Mouse (Mus musculus) frontal cortex, adult 2 months (tissue): Measurements from ENCODE around the gene Brca2. TPM values are rescaled to one million over a fixed set of nuclear protein-coding genes. Genes with fewer than 3 reads are reported as not detected.
A peak's percentile ranks its signal among the peaks of the same experiment; 100 is the strongest.

Source experiments
- DNase-seq, 2 experiments: peaks; one replicate each; pipeline ENCODE4 v3.0.0; 2022; ENCODE audit warnings: low spot score in 1 of 2; ENCODE audit errors: extremely low spot score in 1 of 2
- polyA plus RNA-seq: library from polyadenylated mRNA; depleted of rRNA; stranded (reverse); fragments of >200 nt; gene quantifications from 2 replicates; pipeline ENCODE4 v1.2.3, GENCODE M21; 2012

Brca2 gene
- polyA plus RNA-seq, 1 experiment, result 6.6 TPM

DNA sequence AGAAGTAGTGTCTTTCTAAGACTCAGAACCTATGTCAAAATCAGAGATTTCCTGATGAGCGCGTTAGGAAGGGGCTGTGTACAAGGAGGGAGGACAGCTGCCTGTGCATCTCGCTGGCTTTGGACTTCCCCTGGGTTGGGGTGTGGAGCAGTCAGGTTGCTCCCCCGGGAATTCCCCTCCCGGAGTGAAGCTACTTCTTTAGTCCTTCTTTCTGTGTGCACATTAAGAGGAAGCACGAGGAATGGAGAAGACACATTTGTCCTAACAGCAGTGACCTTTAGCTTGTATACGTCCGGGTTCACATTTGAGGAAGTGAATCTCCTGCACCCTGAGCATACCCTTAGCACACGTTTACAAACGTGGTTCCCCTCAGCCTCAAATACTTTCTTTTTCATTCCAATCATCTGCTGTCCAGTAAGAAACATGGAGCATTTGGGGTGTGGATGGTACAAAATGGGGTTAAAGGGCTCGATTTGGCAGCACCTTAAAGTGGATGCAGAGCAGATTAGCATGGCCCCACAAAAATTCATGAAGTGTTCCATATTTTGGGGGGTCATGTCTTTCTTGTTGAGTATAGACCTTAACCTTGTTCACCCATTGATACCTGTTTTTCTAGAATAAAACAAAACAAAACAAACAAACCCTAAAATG is 73.1 kb downstream of the Brca2 start:
- no peak for DNase-seq

DNA sequence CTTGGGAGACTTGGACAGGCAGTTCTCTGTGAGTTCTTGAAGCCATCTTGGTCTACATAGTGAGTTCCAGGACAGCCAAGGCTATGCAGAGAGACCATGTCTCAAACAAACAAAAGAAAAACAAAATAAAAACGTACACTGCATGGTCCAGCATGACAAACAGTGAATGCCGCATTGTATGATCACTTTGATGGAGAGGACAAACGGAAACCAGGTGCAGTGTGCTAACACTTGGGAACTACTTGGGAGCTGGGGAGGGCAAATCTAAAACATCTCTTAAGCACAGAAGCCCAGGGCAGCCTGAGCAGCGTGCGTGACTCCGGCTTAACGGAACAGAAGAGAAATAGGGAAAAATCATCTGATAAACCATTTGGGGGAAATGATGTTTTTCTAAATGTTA is 74.7 kb downstream of the Brca2 start, which contains the start of gene N4bp2l1:
Gene N4bp2l1, minus strand, starts transcription at position 101 of the 400 bp plus-strand sequence.
- DNase-seq, result no peak

DNA sequence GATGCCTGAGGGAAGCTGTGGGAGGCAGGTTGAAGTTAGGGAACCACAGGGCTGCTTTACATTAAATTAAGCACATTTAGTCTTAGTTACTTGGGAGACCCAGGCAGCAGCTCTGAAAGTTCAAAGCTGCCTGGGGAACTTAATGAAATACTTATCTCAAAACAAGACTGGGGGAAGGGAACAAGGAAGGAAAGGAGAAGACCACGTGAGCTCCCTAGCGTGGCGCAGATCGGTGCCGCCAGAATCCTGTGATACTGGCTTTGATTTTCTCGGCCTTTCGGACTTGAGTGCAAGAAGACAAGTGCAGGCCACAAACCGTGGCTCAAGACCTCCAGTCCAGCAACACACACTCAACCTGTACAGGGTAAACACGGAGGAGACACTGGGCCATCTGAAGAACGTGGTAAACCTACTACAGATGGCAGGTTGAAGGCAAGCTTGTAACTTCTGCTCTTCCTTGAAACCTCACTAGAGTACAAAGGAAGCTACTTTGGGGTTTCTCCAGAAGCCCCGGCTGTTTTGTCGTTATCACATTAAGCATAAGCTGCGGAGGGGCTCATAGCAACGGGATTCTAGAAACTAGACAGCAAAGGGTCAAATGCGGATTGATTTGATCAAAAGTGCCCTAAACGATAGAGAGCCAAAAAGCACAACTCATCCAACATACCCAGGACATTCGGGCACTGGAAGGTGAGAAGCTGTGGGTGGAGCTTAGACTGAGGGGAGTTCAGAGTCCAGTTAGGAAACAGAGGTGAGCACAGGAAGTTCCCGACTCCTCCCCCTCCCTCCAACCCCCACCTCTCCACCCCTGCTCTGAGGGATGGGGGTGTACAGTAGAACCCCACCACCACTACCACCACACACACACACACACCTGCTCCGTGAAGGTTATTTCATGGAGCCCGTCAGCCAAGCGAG is 76.0 kb downstream of the Brca2 start:
- DNase-seq, result no peak

DNA sequence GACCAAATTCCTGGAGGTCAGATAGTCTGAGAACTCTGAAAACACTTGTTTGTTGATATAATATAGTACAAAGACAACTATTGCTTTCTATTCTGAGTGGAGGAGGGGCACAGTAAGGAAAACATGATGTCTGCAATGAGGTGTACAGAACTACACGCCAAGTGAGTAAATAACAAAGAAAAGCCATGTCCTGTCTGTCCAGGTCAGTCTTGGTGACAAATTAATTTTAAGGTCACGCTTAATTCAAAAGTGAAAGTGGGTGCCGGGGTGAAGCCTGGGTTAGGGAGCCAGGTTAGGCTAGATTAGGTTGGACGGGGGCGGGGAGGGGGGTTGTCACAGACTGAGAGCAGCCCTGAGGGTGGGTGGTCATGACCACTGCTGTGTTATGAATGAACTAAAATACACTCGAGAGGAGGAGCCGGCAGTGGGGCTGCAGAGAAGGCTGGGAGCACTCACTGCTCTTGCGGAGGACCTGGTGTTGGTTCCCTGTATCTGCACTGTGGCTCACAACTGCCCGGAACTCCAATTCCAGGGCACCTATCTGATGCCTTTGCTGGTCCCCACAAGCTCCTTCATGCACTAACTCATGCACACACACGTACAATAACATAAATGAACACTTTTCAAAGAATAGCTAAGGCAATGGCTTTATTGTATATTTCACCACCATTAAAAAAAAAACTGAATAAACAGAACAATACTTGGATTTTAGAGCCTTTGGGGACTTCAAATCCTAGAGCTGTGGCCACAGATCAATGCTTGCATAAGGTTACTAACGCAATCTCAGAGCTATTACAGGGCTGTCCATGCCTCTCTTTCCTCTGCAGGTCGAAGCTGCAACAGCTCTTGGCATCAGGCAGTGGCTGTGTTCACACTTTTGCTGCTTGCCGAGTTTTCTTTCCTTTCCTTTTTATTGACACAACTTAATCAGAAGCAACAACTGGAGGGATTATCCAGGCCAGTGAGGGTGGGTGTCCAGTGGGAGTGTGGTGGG is 77.2 kb downstream of the Brca2 start:
- no peak for DNase-seq

DNA sequence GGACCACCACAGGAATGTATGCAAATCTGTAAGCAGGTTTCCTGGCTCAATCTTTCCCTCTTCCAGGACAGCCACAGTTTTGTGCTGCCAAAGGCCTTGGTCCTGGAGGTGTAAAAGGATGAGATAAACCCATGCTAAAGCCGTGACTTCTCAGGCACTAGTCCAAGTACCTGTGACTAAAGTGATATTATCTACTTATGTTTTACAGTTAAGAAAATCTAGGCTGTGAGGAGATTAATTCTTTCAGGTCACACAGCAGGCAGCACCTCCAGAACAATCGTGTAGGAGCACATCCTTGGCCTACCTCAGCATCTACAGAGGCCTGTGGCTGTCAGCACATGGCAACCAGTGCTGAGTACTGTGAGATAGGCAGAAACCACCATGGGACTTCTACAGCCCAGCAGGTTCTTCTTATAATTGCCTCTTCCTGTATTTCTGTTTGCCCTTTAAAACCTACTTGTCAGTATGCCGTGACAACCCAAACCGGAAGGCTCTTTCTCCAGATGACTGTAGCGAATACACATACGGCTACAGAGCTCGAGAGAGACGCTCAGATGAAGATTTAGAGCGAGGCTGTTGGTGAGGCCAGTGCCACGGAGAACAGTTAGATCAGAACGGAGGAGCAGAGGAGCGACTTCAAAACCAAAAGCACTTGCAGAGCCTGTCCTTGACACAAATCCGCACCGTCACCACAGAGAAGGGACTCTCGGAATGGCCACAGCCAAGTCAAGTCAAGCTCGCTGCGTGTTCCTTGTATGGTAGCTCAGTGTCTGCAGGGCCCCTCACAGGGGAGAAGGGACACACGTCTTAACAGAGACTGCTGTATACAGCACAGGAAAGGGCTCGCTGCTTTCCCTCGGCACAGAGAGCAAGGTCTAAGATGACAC is 78.4 kb downstream of the Brca2 start:
- no peak for DNase-seq

DNA sequence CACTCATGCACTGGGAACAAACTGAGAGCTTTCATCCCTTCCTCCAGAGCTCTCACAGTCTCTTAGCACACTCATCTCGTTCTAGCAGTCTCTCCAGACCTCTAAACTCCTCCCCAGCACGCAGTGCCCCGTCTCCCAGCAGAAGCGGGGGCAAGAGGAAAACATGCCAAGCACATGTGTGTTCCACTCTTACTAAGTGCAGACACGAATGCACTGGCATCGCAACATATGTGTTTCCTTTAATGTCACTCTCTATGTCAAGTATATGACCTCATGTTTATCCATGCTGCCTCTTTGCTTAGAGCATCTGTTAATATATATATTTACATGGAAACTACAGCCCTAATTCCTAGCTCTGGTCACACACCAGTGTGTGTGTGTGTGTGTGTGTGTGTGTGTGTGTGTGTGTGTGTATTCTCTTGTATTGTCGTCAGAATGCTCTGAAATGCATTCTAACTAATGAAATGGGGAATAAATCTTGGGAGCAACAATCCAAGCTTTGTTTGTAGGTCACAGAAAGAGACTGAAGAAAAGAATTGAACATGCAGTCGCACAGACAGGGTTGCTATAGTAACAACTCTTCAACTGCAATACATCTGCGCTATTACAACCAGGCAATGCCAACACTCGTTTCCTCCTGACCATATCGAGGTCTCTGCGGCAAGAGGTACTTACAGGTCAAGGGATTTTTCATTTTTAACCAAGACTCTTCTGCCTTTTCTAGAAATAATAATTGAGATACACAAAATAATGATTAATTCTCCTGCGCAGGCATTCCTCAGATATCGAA is 79.2 kb downstream of the Brca2 start:
- no peak for DNase-seq

DNA sequence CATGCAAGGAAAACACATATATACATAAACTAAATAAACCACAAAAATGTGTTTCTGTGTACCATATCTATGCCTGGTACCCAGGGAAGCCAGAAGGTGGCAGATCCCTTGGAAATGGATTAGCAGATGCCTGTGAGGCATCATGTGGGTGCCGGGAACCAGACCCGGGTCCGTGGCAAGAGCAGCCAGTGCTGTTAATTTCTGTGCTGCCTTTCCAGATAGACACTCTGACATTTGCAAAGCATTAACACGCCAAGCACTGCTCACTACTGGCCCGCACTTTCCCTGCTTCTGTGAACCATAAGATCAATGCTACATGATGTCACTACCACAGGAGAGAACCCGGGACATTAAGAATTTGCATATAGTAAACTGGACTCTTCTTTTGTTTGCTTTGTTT is 83.7 kb downstream of the Brca2 start:
- no peak for DNase-seq

DNA sequence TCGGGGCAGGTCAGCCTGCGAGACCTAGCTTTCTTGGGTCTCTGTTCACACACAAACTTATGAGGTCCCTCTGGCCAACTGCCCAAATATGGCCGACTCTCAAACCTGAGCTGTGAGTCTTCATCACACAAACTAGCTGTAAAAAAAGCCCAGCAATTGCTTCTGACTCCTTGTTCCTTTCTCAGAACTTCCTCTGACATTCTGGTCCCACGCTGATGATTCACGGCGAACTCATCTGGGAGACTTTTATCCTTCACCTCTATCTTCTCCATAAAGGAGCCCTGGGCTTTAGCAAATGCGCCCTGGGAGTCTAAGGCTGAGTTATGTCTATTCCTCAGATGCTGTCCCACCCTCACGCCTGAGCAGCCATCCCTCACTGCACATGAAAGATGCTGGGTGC is 85.2 kb downstream of the Brca2 start:
- no peak for DNase-seq

DNA sequence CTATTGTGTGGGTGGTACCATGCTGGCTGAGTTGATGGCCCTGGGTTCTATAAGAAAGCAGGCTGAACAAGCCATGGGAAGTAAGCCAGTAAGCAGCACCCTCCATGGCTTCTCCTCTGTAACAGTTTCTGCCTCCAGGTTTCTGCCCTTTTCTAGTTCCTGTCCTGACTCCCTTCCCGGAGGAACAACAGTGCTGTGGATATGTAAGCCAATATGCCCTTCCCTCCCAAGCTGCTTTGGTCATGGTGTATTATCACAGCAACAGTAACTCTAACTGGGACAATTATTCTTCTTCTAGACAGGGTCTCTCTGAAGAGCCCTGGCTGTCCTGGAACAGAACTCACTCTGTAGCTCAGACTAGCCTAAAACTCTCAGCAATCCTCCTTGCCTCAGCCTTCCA is 88.7 kb downstream of the Brca2 start:
- no peak for DNase-seq

DNA sequence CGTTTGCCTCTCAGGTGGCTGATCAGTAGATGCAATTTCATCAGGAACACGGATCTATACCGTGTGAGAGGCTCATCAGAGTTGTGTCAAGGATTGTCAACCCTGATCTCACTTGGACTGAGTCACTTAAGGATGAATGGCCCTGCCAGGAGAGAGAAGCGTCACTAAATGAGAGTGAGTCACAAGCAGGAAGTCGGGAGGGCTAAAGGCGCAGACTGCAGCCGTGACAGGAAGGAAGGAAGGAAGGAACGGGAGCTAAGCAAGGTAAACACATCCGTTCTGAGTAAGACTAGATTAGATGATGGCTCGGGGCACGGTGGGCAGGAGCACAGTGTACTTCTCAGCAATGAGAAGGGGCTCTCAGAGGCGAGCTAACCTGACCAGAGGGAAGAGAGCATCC is 89.3 kb downstream of the Brca2 start:
- peak in 1 of 2 experiments; percentile 55 for DNase-seq

DNA sequence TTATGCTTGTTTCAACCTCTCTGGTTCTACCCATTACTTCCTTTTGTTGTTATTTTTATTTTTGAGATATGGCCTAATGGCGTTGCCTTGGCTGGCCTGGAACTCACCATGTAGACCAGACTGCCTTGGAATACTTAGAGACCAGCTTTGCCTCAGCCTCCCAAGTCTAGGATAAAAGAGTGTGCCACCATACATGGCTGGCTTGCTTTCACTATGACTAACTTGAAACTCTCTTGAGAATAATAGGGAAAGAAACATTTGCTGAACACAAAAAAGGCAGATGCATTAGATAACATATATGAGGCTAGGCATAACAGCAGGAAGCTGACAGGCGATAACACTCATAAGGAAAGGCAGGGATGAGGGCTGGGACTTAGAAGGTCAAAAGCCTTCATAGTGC is 91.6 kb downstream of the Brca2 start:
- DNase-seq, result no peak

DNA sequence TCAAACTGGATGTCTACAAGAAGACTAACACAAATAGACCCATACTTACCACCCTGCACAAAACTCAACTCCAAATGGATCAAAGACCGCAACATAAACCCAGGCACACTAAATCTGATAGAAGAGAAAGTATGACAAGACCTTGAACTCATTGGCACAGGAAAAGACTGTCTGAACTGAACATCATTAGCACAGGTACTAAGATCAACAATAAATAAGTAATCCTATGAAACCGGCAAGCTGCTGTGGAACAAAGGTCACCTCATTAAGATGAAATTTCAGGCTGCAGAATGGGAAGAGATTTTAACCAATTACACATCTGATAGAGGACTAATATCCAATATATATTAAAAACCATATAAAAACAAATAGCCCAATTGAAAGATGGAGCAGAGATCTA is 93.8 kb downstream of the Brca2 start:
- DNase-seq, result no peak

DNA sequence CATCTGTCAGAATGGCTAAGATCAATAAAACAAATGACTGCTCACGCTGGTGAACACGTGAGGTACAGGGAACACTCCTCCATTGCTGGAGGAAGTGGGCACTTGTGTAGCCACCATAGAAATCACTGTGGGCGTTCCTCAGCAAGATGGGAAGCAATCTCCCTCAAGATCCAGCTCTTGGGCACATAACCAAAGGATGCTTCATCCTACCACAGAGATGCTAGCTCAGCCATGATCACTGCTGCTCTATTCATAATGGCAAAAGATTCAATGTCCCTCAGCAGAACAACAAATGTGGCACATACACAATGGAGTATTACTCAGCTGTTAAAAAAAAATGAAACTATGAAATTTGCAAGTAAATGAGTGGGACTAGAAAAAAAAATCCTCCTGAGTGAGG is 94.3 kb downstream of the Brca2 start:
- no peak for DNase-seq

DNA sequence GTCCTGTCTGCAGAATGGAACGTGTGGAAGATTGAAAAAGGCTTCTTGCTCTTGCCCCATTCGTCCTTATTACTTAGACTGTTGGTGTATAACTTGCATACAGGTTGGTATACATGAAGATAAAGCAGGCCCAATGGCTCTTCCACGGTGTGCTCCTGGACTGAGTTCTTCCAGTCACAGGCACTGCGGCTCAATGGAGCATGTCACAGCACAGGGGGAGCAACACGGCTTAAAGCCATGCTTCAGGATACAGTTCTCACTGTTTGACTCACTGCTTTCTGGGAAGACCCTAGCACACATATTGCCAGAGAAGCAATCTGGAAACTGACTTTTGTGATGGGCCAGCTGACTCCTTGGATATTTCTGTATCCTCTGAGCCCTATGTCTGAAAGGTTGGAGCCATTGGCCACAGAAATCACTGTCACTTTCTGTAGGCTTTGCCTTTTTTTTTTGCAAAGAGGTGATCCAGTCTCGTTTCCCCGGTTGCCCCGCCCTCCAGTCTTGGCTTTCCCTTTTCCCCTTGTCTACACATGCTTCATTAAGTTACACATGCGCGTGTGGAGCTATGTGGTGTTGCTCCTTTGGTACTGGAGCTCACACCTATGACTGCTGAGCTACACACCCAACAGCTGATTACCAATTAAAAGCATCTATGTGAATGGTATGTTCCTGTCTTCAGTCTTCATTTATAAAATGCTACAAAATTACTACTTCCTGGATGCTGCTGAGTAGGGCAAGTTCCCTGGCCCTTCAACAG is 96.3 kb downstream of the Brca2 start:
- no peak for DNase-seq
